Mouse (Mus musculus): ENCODE measurements around the gene Cnn3. TPM values are rescaled to one million over a fixed set of nuclear protein-coding genes. Genes with fewer than 3 reads are reported as not detected.

The Cnn3 gene
- total RNA-seq, 2 experiments from 2014 or later, result 194 to 214 TPM

DNA sequence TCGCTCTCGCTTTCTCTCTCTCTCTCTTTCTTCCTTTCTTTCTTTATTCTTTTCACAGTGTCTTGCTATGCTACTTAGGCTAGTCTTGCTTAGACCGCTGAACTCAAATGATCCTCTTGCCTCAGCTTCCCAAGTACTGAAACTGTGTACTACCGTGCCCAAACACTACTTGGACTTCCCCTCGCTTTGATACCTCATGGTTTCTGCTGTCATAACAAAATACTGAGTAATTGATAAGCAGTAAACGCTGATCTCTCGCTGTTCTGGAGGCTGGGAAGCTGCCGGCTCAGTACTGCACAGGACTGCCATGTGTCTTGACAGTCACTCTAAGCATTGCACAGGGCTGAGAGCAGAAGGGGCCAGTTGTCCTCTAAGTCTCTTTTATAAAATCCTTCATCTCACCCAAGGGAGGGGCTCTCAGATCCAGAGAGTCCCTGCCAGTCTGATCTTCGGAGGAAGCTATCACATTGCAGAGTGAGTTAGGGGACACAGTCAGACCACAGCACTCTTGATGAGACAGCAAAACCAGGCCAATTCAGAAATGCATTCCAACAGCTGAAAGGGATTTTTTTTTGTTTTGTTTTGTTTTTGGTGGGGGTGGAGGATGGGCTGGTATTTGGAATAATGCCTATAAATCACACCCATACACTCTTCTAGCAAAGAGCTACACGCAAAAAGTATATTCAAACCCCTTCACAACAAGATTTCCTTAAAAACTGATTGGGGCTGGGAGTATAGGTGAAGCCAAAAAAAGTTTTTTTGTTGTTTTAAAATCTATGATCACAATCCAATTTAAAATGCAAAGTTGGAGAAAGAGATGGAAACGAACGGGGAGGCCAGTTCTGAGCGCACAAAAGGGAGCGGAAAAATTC, 8.7 kb upstream of the Cnn3 start:
- no peak for DNase-seq (ENCODE audit: low spot score in 2 of 2)

DNA sequence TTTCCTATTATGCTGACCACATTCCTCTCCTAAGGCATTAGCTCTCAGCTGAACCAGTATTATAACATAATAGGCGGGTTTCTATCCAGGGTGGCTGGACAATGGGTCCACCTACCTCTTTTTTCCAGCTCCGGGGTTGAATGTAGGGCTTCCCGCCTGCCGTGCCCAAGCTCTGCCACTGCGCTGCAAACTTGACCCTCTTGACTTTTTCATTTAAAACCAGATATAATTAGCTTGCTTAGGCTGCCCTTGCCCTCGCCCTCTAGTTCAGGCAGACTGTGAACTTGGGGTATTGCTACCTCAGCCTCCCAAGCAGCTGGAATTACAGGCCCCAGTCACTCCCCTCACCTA, 8.1 kb upstream of the Cnn3 start:
- DNase-seq (ENCODE audit: low spot score in 2 of 2), result no peak

DNA sequence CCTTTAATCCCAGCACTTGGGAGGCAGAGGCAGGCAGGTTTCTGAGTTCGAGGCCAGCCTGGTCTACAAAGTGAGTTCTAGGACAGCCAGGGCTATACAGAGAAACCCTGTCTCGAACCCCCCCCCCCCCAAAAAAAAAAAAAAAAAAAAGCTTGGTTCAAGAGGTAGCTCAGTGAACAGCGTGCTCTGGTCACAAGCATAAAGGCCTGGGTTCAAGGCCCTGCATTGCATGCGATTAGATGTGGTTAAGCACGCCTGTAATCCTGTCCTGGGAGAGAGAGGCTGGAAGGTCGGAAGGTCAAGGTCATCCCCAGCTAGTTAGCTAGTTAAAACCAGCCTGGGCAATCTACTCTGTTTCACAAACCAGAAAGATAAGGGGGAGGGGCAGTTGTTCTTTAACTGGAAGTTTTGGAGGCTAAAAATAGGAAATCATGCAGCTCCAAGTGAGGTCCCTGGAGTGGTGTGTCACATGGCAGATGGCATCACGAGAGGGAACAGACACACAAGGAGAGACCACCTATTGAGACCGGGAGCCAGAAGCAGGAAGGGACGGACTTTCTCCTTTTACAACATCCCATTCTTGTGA, 7.4 kb upstream of the Cnn3 start:
- no peak for DNase-seq (ENCODE audit: low spot score in 2 of 2)

DNA sequence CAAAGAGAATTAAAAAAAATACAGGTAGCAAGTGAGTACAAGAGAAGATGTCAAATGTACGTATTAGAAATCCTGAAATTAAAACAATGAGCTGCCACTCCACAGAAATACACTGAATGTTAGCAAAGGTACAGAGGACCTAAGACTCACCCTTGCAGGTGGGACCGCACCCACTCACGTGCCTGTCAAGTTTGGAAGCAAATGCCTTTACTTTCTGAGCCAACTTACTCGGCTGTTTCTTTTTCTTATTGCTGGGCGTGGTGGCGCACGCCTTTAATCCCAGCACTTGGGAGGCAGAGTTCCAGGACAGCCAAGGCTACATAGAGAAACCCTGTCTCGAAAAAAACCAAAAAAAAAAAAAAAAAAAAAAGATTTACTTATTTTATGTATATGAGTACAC, 3.9 kb upstream of the Cnn3 start:
- DNase-seq (ENCODE audit: low spot score in 2 of 2), result no peak

DNA sequence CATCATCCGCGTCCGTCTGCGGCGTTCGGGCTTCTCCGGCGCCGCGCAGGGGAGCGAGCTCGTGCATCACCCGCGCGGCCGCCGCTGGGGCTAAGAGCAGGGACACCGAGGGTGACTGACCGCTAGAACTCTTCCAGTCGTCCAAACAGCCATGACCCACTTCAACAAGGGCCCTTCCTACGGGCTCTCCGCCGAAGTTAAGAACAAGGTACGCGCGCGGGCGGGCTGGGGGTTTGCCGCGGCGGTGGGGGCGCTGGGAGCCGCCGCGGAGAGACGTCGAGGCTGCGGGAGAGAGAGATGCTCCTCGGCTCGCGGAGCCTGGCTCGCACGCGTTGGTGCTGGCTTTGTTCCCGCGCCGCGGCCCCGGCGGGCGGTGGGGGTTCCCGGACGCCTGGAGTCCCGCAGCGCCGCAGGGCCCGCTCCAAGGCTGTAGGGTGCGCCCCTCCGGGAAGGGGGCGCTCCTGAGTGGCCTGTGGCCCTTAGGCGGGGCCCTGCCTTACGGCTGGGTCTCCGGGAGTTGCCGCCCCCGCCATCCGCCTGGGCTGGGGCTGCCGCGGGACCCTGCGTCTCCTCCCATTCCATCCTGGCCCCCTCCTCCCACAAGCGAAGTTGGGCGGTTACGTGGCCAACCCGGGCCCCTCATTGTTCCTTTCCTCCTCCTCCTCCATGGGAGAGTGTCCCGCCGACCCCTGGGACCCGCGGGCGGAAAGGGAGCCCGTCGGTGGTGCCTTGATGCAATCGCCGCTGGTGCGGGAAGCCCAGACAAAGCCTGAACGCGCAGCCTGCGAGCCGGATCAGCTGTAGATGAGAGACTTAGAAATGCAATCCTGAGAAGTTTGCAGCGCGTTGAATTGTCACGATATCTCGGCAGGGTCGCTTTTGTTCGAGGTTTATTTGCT, 573 bp downstream of the Cnn3 start:
- DNase-seq (ENCODE audit: low spot score in 2 of 2), result peak; percentile 73 to 81

DNA sequence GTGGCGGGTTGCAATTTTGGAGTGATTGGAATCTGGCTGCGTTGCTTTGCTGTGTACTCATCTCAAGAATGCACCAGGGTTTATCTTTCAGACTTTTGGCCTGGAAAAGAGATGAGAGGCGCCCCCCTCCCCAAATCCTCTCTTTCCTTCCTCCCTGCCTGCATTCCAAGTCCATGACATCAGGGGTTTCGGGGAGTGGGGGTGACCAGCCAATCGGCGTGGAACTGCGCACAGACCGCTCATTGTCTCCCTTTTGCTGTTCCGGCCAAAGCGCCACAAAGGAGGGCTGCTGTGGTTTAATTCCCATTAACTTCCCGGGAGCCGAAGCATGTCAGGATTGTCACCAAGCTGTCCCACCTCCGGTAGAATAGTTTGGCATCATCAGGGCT, 1.2 kb downstream of the Cnn3 start:
- DNase-seq (ENCODE audit: low spot score in 2 of 2), result peak; percentile 48 to 79

DNA sequence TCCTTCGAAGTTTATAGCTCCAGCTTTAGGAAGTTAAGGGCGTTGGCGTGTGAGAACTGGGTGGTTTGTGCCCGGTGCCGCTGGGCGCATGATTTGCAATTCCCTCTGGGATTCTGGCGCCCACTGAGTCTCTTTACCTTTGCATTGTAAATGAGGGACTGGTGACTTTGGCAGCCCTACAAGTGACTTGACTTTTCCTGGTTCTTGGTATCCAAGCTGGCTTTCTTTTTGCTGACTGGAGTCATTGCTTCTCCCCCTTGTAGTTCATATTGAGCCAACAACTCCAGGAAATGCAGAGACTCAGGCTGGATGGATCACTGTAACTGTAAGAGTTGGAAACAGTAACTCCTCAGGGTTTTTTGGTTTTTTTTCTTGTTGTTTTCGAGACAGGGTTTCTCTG, 1.9 kb downstream of the Cnn3 start:
- no peak for DNase-seq (ENCODE audit: low spot score in 2 of 2)

DNA sequence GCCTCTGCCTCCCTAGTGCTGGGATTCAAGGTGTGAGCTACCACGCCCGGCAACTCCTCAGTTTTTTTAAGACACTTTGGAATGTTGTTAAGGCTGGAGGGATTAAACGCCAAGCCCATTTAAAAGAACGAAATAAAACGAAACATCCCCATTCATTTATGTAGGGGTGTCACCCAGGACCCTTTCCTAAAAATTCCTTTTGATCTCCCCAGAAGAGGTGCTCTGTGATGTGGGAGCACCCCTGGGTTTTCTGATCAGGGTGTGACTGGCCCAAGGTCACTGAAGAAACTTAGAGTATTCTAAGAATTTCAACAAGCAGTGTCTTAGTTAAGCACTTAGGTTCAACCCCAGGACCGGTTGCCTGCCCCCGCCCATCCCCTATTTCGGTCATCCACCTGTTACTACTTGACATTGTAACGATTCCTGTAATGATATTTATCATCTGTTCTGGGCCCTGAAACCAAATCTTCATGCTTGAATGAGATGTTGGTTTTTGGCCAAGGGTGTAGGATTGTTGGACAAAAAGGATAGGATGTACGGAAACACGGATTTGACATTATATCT, 2.5 kb downstream of the Cnn3 start:
- DNase-seq (ENCODE audit: low spot score in 2 of 2), result no peak

DNA sequence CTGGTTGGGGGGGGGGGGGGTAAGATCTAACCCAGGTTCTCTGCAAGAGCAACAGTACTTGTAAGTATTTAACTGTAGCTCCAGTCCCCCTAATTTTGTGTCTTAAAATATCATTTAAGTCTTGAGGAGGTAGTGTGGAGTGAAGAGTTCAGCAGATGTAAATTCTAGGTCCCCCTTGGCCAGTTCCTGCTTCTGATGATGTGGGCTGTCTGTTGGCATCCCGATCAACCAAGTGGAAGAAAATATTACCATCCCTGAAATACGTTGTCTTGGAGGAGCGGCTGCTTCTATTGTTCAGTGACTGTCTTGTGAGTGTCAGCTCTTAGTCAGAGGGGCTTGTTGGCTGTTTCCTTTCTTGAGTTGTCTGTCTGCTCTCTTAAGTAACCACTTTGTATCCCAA, 3.2 kb downstream of the Cnn3 start:
- DNase-seq (ENCODE audit: low spot score in 2 of 2), result no peak

DNA sequence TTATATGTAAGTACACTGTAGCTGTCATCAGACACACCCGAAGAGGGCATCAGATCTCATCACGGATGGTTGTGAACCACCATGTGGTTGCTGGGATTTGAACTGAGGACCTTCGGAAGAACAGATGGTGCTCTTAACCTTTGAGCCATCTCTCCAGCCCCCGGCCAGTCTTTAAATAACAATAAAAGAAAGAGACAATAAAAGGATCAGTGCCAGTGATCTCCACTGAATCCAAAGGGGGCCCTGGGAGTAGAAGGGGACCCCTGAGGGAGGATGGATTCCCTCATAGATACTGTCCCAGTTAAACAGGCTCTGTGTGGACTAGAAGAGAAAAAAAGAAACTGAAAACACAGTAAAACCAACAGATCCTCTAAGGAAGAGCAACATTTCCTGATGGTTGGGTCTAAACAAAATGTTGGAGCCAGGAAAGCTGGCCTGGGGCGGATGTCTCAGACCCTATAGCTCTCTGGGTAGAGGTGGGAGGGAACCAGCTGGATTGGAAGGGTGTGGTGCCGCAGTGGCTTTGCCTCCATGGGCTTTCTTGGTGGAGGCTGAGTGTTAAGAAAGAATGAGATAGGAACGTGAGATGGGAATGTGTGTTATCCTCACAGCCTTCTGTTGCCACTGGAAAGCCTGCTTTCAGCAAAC, 4.1 kb downstream of the Cnn3 start:
- no peak for DNase-seq (ENCODE audit: low spot score in 2 of 2)

DNA sequence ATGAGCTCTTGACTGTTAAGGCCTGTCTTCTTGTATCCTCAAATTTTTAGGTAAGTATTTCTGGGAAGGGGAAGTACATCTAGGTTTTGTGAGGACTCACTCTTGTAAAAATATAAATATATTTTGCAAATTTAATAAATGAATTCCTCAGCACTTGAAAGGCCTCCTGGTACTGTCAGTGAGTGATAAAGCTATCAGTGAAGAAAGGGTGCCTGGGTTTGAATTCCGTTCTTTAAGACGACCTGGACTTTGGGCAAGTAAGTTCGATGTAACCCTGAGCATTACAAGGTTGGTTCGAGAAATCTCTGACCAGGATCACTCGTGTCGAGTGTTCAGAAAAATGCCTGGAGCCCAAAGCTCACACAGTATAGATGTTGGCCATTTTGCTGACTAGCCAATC, 7.1 kb downstream of the Cnn3 start:
- DNase-seq (ENCODE audit: low spot score in 2 of 2), result no peak

DNA sequence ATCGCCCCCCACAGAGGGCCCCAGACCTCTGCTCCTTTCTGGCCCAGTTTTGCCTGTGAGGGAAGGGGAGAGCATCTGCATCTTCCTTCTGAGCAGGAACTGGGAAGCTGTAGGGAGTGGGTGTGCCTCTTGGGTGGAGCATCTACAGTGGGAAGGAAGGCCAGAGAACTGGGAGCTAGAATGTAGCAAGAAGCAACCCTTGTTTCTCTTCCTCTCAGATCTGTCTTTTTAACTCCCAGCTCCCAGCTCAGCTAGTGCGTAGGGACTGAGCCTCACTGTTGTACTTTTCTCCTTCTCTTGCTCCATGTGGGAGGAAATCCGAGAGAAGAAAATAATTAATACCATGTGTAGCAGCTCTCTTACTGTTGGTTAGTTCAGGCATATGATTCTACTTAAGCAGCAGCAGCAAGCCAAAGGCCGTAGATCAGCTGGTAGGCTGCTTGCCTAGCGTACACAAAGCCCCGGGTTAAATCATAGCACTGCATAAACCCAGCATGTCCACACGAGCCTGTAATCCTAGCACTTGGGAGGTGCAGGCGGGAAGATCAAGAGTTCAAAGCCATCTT, 7.8 kb downstream of the Cnn3 start:
- peak in 1 of 2 experiments; percentile 46 for DNase-seq (ENCODE audit: low spot score in 2 of 2)

DNA sequence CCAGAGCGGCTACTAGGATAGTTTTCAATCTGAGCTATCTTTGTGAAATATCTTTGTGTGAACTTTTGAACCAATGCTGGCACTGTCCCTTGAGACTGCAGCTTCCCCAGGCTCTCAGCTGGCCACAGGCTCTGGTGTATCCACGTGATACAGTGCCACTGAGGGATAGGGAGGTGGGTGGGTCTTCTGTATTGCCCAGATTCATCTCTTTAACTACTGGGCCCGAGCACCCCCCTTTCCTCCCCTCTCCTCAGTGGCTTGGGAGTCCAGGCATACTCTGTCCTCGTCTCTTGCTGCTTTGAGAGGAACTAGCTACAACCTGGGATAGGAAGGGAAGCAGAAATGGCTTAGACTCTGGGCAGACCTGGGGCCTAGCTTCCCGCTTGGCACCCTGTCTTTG, 9.0 kb downstream of the Cnn3 start:
- DNase-seq (ENCODE audit: low spot score in 2 of 2), result no peak

DNA sequence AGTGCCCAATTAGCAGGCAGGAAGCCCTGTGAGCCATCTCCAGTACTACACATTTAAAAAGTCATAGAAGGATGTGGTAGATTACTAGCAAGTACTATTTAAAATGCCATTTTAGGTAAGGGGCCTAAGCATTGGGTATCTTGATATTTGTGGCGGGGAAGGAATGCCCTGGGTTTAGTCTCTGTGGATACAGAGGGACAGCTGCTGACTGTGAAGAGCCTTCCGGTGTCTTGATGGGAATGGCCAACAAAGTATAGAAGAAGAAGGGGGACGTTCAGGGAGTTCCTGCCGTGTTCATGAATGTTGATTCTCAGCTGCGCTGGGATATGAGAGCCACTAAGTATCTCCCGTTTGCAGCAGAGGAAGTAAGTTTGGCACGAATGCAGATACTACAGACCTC, 10.8 kb downstream of the Cnn3 start:
- no peak for DNase-seq (ENCODE audit: low spot score in 2 of 2)

DNA sequence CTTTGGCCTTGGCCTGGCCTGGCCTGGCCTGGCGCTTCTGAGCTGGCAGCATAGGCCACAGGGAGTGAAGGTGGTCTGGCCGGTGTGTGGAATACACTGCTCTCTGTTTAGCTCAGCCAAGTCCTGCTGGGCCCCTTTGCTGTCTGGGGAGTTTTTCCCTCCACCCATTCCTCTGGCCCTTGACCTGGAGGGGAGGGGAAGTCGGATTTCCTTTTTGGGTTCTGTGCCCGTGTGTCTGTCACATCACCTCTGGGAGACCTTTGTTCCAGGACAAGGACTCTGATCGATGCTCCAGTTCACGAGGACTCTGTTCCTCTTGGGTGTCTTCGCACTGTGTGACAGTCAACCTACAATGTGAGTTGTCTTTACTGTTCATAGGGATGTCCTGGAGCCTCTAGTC, 11.7 kb downstream of the Cnn3 start:
- DNase-seq (ENCODE audit: low spot score in 2 of 2), result no peak

DNA sequence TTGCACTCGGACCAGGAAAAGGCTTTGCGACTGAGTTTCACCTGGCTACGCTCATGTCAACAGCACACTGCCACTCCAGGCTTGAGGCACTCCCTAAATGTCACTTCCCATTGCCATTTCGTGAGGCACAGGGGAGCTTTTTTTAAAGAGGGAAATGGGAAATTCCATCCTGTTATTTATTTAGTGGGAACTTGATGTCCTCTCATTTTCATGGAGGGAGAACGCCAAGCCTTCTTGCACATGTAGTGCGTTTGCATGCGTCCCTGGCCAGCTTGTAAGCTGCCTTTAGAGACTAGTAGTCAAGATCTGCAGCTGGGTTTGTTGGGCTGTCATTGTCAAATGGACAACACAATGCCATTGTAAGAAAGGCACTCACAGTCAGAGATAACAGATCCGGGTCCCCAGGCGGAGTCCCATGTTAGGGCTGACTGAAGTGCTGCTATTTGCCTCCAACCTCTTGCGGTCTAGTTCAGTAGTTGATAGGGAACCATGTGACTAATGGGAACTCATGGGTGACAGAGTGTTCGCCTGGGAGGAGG, 13.4 kb downstream of the Cnn3 start:
- no peak for DNase-seq (ENCODE audit: low spot score in 2 of 2)

DNA sequence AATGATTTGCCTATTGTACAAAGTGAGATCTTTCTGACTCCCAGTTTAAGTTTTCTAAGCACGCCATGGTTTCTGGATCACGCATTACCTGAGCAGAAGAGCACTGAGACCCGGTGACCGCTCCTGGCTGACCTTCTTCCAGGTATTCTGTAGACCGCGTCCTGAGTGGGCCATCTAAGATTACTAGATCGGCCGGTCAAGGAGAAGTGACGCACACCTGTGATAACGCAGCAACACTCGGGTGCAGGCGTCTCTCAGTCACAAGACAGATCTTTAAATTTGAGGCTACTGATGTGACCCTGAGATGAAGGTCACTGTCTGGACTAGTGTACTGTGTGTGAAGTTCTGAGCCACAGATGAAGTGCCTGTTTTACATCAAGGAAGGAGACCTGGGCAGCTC, 15.2 kb downstream of the Cnn3 start:
- no peak for DNase-seq (ENCODE audit: low spot score in 2 of 2)

DNA sequence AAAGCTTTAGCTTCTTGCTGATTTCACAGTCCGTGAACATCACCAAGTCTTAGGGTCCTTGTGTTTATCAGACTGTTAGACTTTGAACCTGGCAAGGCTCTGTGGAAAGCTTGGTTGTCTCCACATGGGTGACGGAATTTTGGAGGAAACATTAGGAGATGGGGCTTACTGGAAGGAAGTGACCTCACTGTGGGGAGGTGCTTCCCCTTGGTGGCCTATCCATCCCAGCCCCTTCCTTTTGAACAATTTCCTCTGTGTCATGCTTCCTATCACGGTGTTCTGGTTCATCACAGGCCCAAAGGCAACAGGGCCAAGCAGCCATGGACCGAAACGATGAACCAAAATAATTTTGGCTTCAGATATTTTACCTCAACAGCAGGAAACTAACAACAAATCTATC, 16.0 kb downstream of the Cnn3 start:
- no peak for DNase-seq (ENCODE audit: low spot score in 2 of 2)

DNA sequence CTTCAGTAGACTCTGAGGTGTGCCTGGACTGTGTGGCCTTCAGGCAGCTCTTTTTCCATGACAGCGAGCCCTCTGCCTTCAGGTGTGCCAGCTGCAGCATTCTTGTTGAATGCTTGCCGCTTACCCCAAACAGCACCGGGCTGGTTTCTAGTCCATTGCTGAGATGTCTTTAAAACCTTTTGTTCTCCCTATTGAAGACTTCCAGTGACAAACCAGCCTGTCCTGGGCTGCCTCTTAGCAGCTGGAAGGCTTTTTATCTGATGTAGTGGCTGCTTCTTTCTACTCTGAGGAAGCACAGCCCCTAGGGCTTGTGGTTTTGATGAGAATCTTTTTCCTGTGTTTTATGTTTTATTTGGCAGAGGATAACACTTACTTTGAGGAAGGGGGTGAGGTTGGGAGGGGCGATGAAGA, 17.6 kb downstream of the Cnn3 start:
- DNase-seq (ENCODE audit: low spot score in 2 of 2), result no peak

DNA sequence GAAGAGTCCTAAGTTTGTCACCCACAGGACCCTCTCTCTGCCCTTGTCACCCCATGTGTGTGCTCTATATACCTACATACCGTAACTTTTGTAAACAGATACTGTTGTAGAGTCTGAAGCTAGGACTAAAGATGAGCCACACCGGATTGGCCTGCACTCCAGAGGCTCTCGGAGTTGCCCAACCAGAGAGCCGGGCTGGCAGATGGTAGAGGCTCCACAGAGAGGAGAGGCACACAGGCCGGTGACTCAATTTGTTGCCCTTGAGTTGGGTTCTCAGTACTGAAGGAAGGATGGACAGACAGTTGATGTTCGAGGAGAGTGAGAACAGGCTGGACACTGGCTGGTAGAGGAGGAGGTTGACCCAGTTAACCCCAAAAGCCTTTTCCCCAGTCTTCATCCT, 18.1 kb downstream of the Cnn3 start:
- no peak for DNase-seq (ENCODE audit: low spot score in 2 of 2)

DNA sequence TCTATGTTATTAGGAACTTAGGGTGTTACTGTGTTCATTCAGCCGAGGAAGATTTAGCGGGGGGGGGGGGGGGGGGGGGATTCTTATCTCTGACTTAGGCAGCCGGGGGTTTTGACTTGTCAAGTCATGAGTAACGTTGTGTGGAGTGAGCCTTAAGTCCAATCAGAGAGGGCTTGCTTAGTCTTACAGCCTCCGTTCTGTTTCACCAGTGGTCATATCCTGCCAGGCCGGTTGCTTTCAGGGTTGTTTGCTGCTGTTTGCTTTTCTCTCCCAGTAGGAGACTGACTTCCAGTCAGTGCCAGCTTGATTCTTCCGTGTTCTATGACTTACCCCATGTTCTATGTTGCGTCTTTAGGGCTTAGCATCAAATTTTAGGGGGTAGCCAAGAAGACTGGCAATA, 20.2 kb downstream of the Cnn3 start:
- DNase-seq (ENCODE audit: low spot score in 2 of 2), result no peak
